Comparison of ENCODE assay signal across 24 mouse cellular contexts in genomic region chr3:37157082-37157481, GRCm38 (mm10). TPM values are rescaled to one million over a fixed set of nuclear protein-coding genes. Genes with fewer than 3 reads are reported as not detected.
DNase-seq lines count a peak whose midpoint lies in the region; ATAC-seq and TF ChIP-seq lines count a peak whose summit lies in the region.
"Had no signal": no experiment of that assay in that cellular context is flagged by ENCODE, and none has a peak within 500 bp of the region (broad histone marks: within the 10 kb centered on the region; RNA-seq: fewer than 3 reads in every experiment).

No protein-coding gene starts in this region.

- TF ChIP-seq RAD21 in MEL (IDR thresholded peaks at IDR 0.05; ENCODE audit: low read depth, low read length), result no peak

- no peak for TF ChIP-seq CTCF in MEL (IDR thresholded peaks at IDR 0.05 in 2 of 3, conservative IDR thresholded peaks at IDR 0.05 in 1 of 3; ENCODE audit: control insufficient read depth in 1 of 3, insufficient read depth in 1 of 3, low read depth in 2 of 3, low read length in 3 of 3, poor library complexity in 1 of 3, severe bottlenecking in 1 of 3)

- H3K79me2 ChIP-seq in MEL (ENCODE audit: control insufficient read depth, insufficient read depth, low read length, poor library complexity), result no peaks in the 10 kb centered on the region

- peak overlapping the region; percentile 74 for H3K27ac ChIP-seq in MEL (ENCODE audit: control insufficient read depth, low read depth, low read length)
- H3K27ac ChIP-seq: heart, embryonic 13.5 days; hindbrain, postnatal 0 days; midbrain, embryonic 13.5 days; stomach, postnatal 0 days had no signal

- H3K4me3 ChIP-seq in MEL (ENCODE audit: control insufficient read depth in 1 of 2, insufficient read depth in 1 of 2, low read depth in 2 of 2, low read length in 2 of 2), result peak overlapping the region; percentile 35 to 39
- H3K4me3 ChIP-seq: erythroblast, embryonic 14.5 days; heart, embryonic 13.5 days; midbrain, embryonic 13.5 days had no signal

- H3K9ac ChIP-seq in MEL (ENCODE audit: control insufficient read depth, low read depth, low read length, poor library complexity, severe bottlenecking), result peak overlapping the region; percentile 58
- H3K9ac ChIP-seq: heart, embryonic 13.5 days; midbrain, embryonic 13.5 days had no signal

- peak; percentile 19 for DNase-seq in CD4-positive, CD25-positive, alpha-beta regulatory T cell, adult 2 months (ENCODE audit: low read depth, low spot score)
- DNase-seq in MEL (ENCODE audit: low read depth, low spot score) (peak; percentile 87), liver (peak; percentile 21)
- DNase-seq in natural killer cell, adult 2 months (ENCODE audit: low spot score in 2 of 2), result no peak
- no peak for DNase-seq in spleen, adult 18-20 months
- DNase-seq in cerebellum, adult 8-10 months, result no peak
- DNase-seq: kidney, adult 18-20 months; kidney, postnatal 14 days; layer of hippocampus, adult 9-11 months; thymus, postnatal 25 days had no signal

- H3K36me3 ChIP-seq in MEL (ENCODE audit: control insufficient read depth in 1 of 2, insufficient read depth in 2 of 2, low read length in 2 of 2), result peaks cover 0 to 20% of the 10 kb centered on the region in 2 experiments; a peak in 2 of 4 replicates
- H3K36me3 ChIP-seq: heart, embryonic 13.5 days; midbrain, embryonic 13.5 days had no signal

- peaks cover 9 to 18% of the 10 kb centered on the region in 2 experiments for H3K4me1 ChIP-seq in MEL (ENCODE audit: control insufficient read depth in 1 of 2, insufficient read depth in 2 of 2, low read length in 2 of 2)
- H3K4me1 ChIP-seq: midbrain, embryonic 13.5 days had no signal

- H3K9me3 ChIP-seq in MEL (replicated peaks; ENCODE audit: insufficient read depth, low read length), result no peaks in the 10 kb centered on the region
- H3K9me3 ChIP-seq: heart, embryonic 13.5 days; midbrain, embryonic 13.5 days had no signal

- no peak for ATAC-seq in CD4-positive, CD25-positive, alpha-beta regulatory T cell, adult 4 months
- peak; percentile 36 for ATAC-seq in megakaryocyte, adult 5-6 weeks (ENCODE audit: poor library complexity, severe bottlenecking)
- ATAC-seq: forebrain, embryonic 14.5 days; hindbrain, postnatal 0 days; midbrain, embryonic 13.5 days; Patski had no signal

- no peaks in the 10 kb centered on the region for H3K27me3 ChIP-seq in MEL (ENCODE audit: control insufficient read depth in 1 of 2, insufficient read depth in 2 of 2, low read length in 2 of 2)
- H3K27me3 ChIP-seq: midbrain, embryonic 13.5 days had no signal

- peak in 1 of 2 experiments; percentile 54; a peak in 1 of 4 replicates for TF ChIP-seq EP300 in MEL (IDR thresholded peaks at IDR 0.05; ENCODE audit: low read depth in 1 of 2, low read length in 2 of 2)

- TF ChIP-seq POLR2A in MEL (IDR thresholded peaks at IDR 0.05; ENCODE audit: control insufficient read depth in 1 of 2, insufficient read depth in 1 of 2, low read depth in 1 of 2, low read length in 2 of 2, poor library complexity in 1 of 2), result 0 out of 4 replicates have a peak, but pooled peaks of 1 of the 2 experiments have one; percentile 34

TF ChIP-seq in MEL, 35 proteins besides CTCF, POLR2A, EP300 and RAD21:
- peak; percentile 66; the same call in 1 of the 2 replicates for TF ChIP-seq MYC (IDR thresholded peaks at IDR 0.05; ENCODE audit: low read depth, low read length)
- TF ChIP-seq TBP (IDR thresholded peaks at IDR 0.05; ENCODE audit: low read depth, low read length), result peak; percentile 51
- no peak for TF ChIP-seq BHLHE40 (IDR thresholded peaks at IDR 0.05; ENCODE audit: borderline replicate concordance, low read depth, low read length)
- TF ChIP-seq TCF12 (IDR thresholded peaks at IDR 0.05; ENCODE audit: low read depth, low read length), result peak; percentile 40; the same call in 1 of the 2 replicates
- TF ChIP-seq MAZ (IDR thresholded peaks at IDR 0.05; ENCODE audit: low read depth, low read length), result no peak
- no peak for TF ChIP-seq GABPA (IDR thresholded peaks at IDR 0.05; ENCODE audit: low read depth, low read length)
- TF ChIP-seq TAL1 (IDR thresholded peaks at IDR 0.05; ENCODE audit: low read length), result 0 out of 2 replicates have a peak, but pooled peaks have one; percentile 14
- peak; percentile 84 for TF ChIP-seq ETS1 (IDR thresholded peaks at IDR 0.05; ENCODE audit: low read depth, low read length)
- TF ChIP-seq GATA1 (IDR thresholded peaks at IDR 0.05; ENCODE audit: low read depth, low read length), result peak; percentile 81

RNA-seq across cellular contexts. Expression of gene Il2, which starts 31.3 kb away (rescaled TPM):
- 1 to 10 TPM in 1 of 2 experiments, under 1 TPM in 1; 0.60 to 1.0 TPM for polyA plus RNA-seq in CD4-positive, CD25-positive, alpha-beta regulatory T cell, adult 4 months (2017; shearing (Covaris generic))
- not detected in 2 replicates for total RNA-seq in MEL (2012; rRNA removed)
- polyA plus RNA-seq in MEL (2012; ENCODE audit: insufficient read depth in 1 of 2, insufficient read length in 2 of 2, low read depth in 1 of 2, low replicate concordance in 2 of 2, missing spikeins in 1 of 2), result not detected
- 0.18 and 0.89 TPM in 2 replicates for total RNA-seq in megakaryocyte, adult 5-6 weeks (2015)
- not detected in 2 replicates for total RNA-seq in megakaryocyte, adult 5-6 weeks (2017)
- total RNA-seq: adrenal gland, postnatal 4 days; gastrocnemius, postnatal 4 days; hematopoietic stem cell, adult 5-6 weeks; hindbrain, postnatal 0 days; left cerebral cortex, postnatal 10 days had no signal
- polyA plus RNA-seq: erythroblast, embryonic 14.5 days; spleen, adult 2 months had no signal

Comparison
In these comparisons a context has a peak if more than half of its experiments do, and no peak if none do; other contexts are left out.
1. DNase-seq: peak in CD4-positive, CD25-positive, alpha-beta regulatory T cell, adult 2 months (single experiment), MEL (single experiment) and liver (single experiment); none in natural killer cell, adult 2 months (0 of 2), spleen, adult 18-20 months (0 of 2) and cerebellum, adult 8-10 months (single experiment).